Mouse (Mus musculus) liver, adult 2 months (tissue): ENCODE measurements at regions not wholly inside any gene's neighbourhood (a gene's known extent, or its start where the extent isn't known, plus 50 kb on each side); places are given as distances from the start of the nearest gene placed in this dataset.

Experiments
- DNase-seq: peaks from one replicate; pipeline ENCODE4 v3.0.0-alpha.2; 2011; ENCODE audit warnings: low read depth, low spot score; ENCODE audit errors: extremely low read depth
- H3K27ac ChIP-seq: fragments of 200-500 bp; replicated peaks from 2 replicates; pipeline ENCODE4 v1.5.1; 2012; ENCODE audit warnings: low read depth, mild to moderate bottlenecking, control low read depth, inconsistent platforms, low read length; ENCODE audit not compliant: insufficient read depth
- H3K27me3 ChIP-seq: fragments of 200-500 bp; 2 replicates; pipeline ENCODE4 v1.6.1; 2012; ENCODE audit warnings: mild to moderate bottlenecking, moderate library complexity, low read length, inconsistent platforms; ENCODE audit not compliant: control insufficient read depth, insufficient read depth
- H3K36me3 ChIP-seq: fragments of 200-500 bp; 2 replicates; pipeline ENCODE4 v1.6.1; 2012; ENCODE audit warnings: low read length, inconsistent platforms; ENCODE audit not compliant: control insufficient read depth, insufficient read depth
- H3K4me1 ChIP-seq: fragments of 200-500 bp; 2 replicates; pipeline ENCODE4 v1.6.1; 2011; ENCODE audit warnings: low read length; ENCODE audit not compliant: control insufficient read depth, insufficient read depth
- H3K4me3 ChIP-seq: fragments of 200-500 bp; 2 replicates; pipeline ENCODE4 v1.5.1; 2011; ENCODE audit warnings: low read depth, mild to moderate bottlenecking, control low read depth, low read length, moderate library complexity; ENCODE audit not compliant: insufficient read depth
- H3K79me2 ChIP-seq: fragments of 200-500 bp; 2 replicates; pipeline ENCODE4 v1.6.1; 2012; ENCODE audit warnings: inconsistent platforms, mild to moderate bottlenecking, low read length, moderate library complexity; ENCODE audit not compliant: control insufficient read depth, insufficient read depth
- H3K9ac ChIP-seq: fragments of 200-500 bp; 2 replicates; pipeline ENCODE4 v1.6.1; 2012; ENCODE audit warnings: low read depth, mild to moderate bottlenecking, control low read depth, inconsistent platforms, low read length
- CTCF ChIP-seq: fragments of 200-500 bp; IDR thresholded peaks from 2 replicates; pipeline ENCODE4 v1.5.1; 2011; ENCODE audit warnings: low read depth, low read length, control low read depth
- POLR2A ChIP-seq: fragments of 200-500 bp; IDR thresholded peaks from 2 replicates; pipeline ENCODE4 v1.6.1; 2011; ENCODE audit warnings: low read length, control low read depth; ENCODE audit not compliant: insufficient read depth; ENCODE audit errors: extremely low read depth
- WGBS: fragments of 180-500 bp; shearing (Covaris S2); methylation state at CpG from one replicate; pipeline ENCODE4 v1.1.7; 2018; 5-methylcytosine and 5-hydroxymethylcytosine counted together

DNA sequence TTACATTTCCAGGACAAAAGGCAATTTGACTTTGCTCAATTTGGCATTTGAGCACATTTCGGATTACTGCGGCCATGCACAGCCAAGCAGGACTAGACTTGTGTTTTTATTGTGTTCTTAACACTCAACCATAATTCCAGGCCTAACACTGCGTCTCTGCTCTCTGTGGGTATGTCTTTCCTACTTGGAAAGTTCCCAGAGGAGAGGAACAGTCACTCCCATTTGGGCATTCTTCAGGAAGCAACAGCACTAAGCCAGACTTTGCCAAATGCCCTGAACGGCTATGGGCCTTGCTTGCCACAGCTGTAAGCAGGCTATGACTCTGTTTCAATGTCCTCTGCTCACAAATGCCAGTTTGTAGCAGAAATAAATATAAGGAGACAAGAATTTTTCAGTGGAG is 56.5 kb upstream of the Pdk3 start:
- H3K27me3 ChIP-seq = no peaks in the 10 kb centered on the region
- no peaks in the 10 kb centered on the region for H3K36me3 ChIP-seq
- H3K9ac ChIP-seq = no peak overlapping the region
- H3K79me2 ChIP-seq = no peaks in the 10 kb centered on the region
- H3K27ac ChIP-seq = no peak overlapping the region
- no peak for DNase-seq
- no peaks in the 10 kb centered on the region; the same call in 1 of the 2 replicates for H3K4me1 ChIP-seq
- TF ChIP-seq CTCF (no peak), POLR2A (no peak)
- H3K4me3 ChIP-seq = no peak overlapping the region
- 86% methylated on average over 4 of the region's 4 CpGs for WGBS

DNA sequence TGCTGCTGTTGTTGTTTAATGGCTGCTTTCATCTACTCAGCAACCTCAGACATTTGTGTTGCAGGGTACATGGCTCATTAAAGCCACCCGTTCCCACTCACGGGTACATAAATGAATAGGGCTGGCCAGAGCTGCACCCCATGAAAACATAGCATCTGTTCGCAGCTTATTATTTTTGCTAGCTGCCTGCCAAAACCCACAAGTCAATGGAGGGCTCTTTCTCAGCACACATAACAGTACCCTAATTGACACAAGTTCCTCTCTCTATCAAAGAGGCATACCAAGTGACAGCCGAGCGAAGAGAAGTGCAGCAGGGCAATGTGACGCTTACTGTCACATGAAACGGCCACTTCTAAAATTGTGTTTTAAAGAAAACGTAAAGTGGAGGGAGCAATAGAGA is 57.0 kb upstream of the Pdk3 start:
- no peak overlapping the region for H3K9ac ChIP-seq
- TF ChIP-seq CTCF (no peak), POLR2A (no peak)
- H3K36me3 ChIP-seq = no peaks in the 10 kb centered on the region
- 79% methylated on average over 8 of the region's 8 CpGs for WGBS
- no peaks in the 10 kb centered on the region; the same call in 1 of the 2 replicates for H3K4me1 ChIP-seq
- H3K79me2 ChIP-seq = no peaks in the 10 kb centered on the region
- H3K4me3 ChIP-seq = no peak overlapping the region
- DNase-seq = no peak
- H3K27me3 ChIP-seq = no peaks in the 10 kb centered on the region
- no peak overlapping the region for H3K27ac ChIP-seq

DNA sequence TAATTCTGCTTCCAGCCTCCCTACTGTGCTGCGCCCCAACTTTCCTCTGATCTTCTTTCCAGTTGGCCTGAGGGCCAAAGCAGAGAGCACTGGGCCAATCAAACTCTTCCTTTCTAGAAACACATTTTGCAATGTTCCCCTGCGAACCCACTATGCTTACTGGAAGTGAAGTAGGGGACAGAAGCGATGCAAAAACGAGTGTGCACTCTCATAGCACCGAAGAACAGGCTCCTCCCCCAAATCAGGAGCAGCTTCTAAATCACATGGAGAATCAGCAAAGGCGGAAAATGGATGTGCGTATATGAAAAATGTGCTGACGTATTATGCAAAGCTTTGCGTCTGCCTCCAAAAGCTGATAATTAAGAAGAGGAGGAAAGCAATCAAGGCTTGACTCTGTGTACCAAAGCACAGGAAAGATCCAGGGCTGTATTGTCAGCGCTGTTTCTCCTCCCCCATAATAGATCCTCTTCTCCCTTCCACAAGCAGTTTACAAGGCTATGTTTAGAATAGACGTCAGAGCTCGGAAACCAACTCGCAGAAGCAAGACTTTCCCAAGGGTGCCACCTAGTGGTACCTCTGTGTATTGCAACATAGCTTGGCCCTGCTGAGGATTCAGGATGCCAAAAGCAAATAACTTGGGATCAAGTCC is 57.5 kb upstream of the Pdk3 start:
- H3K27me3 ChIP-seq = no peaks in the 10 kb centered on the region
- peak; percentile 67 for TF ChIP-seq CTCF
- TF ChIP-seq POLR2A = no peak
- H3K79me2 ChIP-seq = no peaks in the 10 kb centered on the region
- H3K27ac ChIP-seq = no peak overlapping the region
- DNase-seq = peak; percentile 46
- WGBS = 32% methylated on average over 13 of the region's 13 CpGs
- H3K36me3 ChIP-seq = no peaks in the 10 kb centered on the region
- H3K4me3 ChIP-seq = peak overlapping the region; percentile 49; the same call in 1 of the 2 replicates
- no peaks in the 10 kb centered on the region; the same call in 1 of the 2 replicates for H3K4me1 ChIP-seq
- 0 out of 2 replicates have a peak overlapping the region, but pooled peaks have one; percentile 43 for H3K9ac ChIP-seq

DNA sequence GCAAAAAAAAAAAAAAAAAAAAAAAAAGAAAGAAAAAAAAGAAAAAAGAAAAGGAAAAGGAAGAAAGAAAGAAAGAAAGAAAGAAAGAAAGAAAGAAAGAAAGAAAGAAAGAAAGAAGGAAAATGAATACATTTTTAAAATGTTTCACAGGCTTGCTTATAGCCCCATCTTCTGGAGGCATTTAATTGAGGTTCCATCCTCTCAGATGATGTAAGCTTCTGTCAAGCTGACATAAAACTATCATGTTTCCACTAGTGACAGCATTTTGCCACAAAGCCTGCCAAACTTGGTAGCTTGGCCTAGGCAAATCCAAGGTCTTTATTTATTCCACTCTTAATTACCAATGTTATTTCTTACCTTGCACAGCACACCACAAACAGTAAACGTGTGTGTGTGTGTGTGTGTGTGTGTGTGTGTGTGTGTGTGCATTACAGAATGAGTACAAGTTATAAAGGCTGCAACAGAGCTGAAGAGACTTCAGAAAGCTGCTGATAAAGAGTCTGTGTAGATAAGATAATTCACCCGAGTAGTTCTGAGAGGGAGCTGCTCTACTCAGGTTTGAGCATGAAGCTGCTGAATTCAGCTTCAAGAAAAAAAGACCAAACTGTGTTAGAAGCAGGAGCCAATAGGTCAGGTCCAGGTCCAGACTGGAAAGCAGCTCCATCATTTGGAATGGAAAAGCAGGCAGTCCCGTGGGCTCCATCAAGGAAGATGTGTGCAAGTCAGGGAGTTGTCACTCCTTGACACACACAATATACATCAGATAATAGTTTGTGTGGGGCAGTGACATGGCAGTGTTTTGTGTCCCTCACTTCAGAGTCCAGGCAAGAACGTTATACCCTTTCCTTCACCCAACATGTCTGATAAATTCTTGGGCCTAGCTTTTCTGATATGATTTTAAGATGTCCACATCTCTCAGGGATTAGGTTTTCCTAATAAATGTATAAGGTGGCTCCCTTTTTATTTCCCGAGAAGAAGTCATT is 65.1 kb upstream of the Pdk3 start:
- H3K79me2 ChIP-seq = no peaks in the 10 kb centered on the region
- H3K4me3 ChIP-seq = no peak overlapping the region
- no peaks in the 10 kb centered on the region for H3K27me3 ChIP-seq
- DNase-seq = no peak
- H3K27ac ChIP-seq = no peak overlapping the region
- H3K36me3 ChIP-seq = no peaks in the 10 kb centered on the region
- WGBS = 66% methylated on average over 5 of the region's 5 CpGs
- no peaks in the 10 kb centered on the region for H3K4me1 ChIP-seq
- H3K9ac ChIP-seq = no peak overlapping the region
- TF ChIP-seq CTCF = no peak
- no peak for TF ChIP-seq POLR2A

DNA sequence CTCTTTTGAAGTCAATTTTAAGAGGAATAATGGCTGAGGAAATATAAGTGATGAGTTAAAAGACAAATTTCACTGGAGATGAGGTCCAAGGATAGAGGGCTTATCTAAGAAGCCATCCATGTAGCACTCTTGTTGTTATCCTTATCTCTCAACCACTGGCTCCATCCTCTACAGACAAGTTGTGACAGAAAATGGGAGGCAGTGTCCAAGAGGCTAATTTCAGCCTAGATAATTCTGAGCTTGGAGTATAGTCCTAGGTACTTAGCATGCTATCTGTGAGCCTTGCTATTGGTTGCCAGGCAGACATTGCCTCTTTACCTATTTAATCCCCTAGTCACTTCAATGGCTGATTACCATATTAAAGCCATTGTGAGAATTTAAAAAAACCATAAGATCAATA is 65.2 kb upstream of the AU015836 start:
- Histone ChIP-seq H3K27me3 (no peaks in the 10 kb centered on the region), H3K4me1 (no peaks in the 10 kb centered on the region), H3K36me3 (no peaks in the 10 kb centered on the region), H3K27ac (no peak overlapping the region), H3K9ac (no peak overlapping the region), H3K4me3 (no peak overlapping the region), H3K79me2 (no peaks in the 10 kb centered on the region)
- DNase-seq = no peak
- TF ChIP-seq CTCF (no peak), POLR2A (no peak)

DNA sequence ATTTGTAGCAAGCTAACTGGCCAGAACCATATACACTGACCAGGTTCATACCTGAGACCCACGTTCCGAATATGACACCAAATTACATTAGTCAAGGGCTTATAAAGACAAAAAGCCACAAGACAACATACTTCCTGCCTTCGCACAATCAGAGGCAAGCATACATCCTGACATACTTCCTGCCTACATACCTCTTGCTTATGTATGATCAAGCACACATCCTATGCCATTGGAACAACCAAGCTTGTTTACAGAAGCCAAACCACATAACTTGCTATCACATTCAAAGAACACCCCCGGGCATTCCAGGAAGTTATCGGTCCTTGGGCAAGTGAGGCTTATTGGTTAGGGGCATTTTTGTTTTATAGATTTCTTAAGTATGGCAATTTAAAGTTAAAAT is 62.9 kb upstream of the AU015836 start:
- 79% methylated on average over 5 of the region's 5 CpGs for WGBS
- no peak overlapping the region for H3K9ac ChIP-seq
- no peaks in the 10 kb centered on the region for H3K4me1 ChIP-seq
- no peak overlapping the region for H3K4me3 ChIP-seq
- no peaks in the 10 kb centered on the region for H3K79me2 ChIP-seq
- no peaks in the 10 kb centered on the region for H3K36me3 ChIP-seq
- no peaks in the 10 kb centered on the region for H3K27me3 ChIP-seq
- DNase-seq = no peak
- H3K27ac ChIP-seq = no peak overlapping the region
- TF ChIP-seq POLR2A (no peak), CTCF (no peak)
